Mouse (Mus musculus): ENCODE results near the gene Xrcc6.
A peak's percentile ranks its signal among the peaks of the same experiment; 100 is the strongest.

Xrcc6 gene

GRCm38 (mm10) chr15:81987646-81988045 is at the start of gene Xrcc6:
Gene Xrcc6 (plus strand): TSS chr15:81987835.
- DNase-seq (ENCODE audit: low spot score in 2 of 2) = no peak

- peak in 1 of 2 experiments; percentile 68 for DNase-seq (ENCODE audit: low spot score in 2 of 2)
Measured at GRCm38 (mm10) chr15:81938246-81938645, 49.4 kb upstream of the Xrcc6 start.

- no peak for DNase-seq (ENCODE audit: low spot score in 2 of 2)
Measured at GRCm38 (mm10) chr15:81939157-81939715, 48.4 kb upstream of the Xrcc6 start.

- no peak for DNase-seq (ENCODE audit: low spot score in 2 of 2)
Measured at GRCm38 (mm10) chr15:81939774-81940173, 47.9 kb upstream of the Xrcc6 start.

- no peak for DNase-seq (ENCODE audit: low spot score in 2 of 2)
Measured at GRCm38 (mm10) chr15:81940219-81940618, 47.4 kb upstream of the Xrcc6 start.

- no peak for DNase-seq (ENCODE audit: low spot score in 2 of 2)
Measured at GRCm38 (mm10) chr15:81941010-81941409, 46.6 kb upstream of the Xrcc6 start.

GRCm38 (mm10) chr15:81943176-81943749 is 44.4 kb upstream of the Xrcc6 start:
- DNase-seq (ENCODE audit: low spot score in 2 of 2) = no peak

GRCm38 (mm10) chr15:81949076-81949475 is 38.6 kb upstream of the Xrcc6 start:
- DNase-seq (ENCODE audit: low spot score in 2 of 2) = no peak

GRCm38 (mm10) chr15:81949476-81950131 is 38.0 kb upstream of the Xrcc6 start:
- DNase-seq (ENCODE audit: low spot score in 2 of 2) = no peak

GRCm38 (mm10) chr15:81950716-81951115 is 36.9 kb upstream of the Xrcc6 start:
- no peak for DNase-seq (ENCODE audit: low spot score in 2 of 2)

- DNase-seq (ENCODE audit: low spot score in 2 of 2) = no peak
Measured at GRCm38 (mm10) chr15:81951159-81951558, 36.5 kb upstream of the Xrcc6 start.

- no peak for DNase-seq (ENCODE audit: low spot score in 2 of 2)
Measured at GRCm38 (mm10) chr15:81952310-81952709, 35.3 kb upstream of the Xrcc6 start.

GRCm38 (mm10) chr15:81954151-81954583 is 33.5 kb upstream of the Xrcc6 start:
- no peak for DNase-seq (ENCODE audit: low spot score in 2 of 2)

- no peak for DNase-seq (ENCODE audit: low spot score in 2 of 2)
Measured at GRCm38 (mm10) chr15:81954716-81955115, 32.9 kb upstream of the Xrcc6 start.

- DNase-seq (ENCODE audit: low spot score in 2 of 2) = no peak
Measured at GRCm38 (mm10) chr15:81955414-81955813, 32.2 kb upstream of the Xrcc6 start.

GRCm38 (mm10) chr15:81956457-81956856 is 31.2 kb upstream of the Xrcc6 start:
- peak; percentile 45 to 69 for DNase-seq (ENCODE audit: low spot score in 2 of 2)

- no peak for DNase-seq (ENCODE audit: low spot score in 2 of 2)
Measured at GRCm38 (mm10) chr15:81957598-81957997, 30.0 kb upstream of the Xrcc6 start.

GRCm38 (mm10) chr15:81958906-81959305 is 28.7 kb upstream of the Xrcc6 start:
- no peak for DNase-seq (ENCODE audit: low spot score in 2 of 2)

- peak; percentile 98 to 100 for DNase-seq (ENCODE audit: low spot score in 2 of 2)
Measured at GRCm38 (mm10) chr15:81960171-81961077, 27.2 kb upstream of the Xrcc6 start, which contains the start of gene Pmm1. Gene Pmm1 (minus strand): TSS chr15:81960930.

GRCm38 (mm10) chr15:81961078-81961451 is 26.6 kb upstream of the Xrcc6 start:
- no peak for DNase-seq (ENCODE audit: low spot score in 2 of 2)

- DNase-seq (ENCODE audit: low spot score in 2 of 2) = no peak
Measured at GRCm38 (mm10) chr15:81964262-81964661, 23.4 kb upstream of the Xrcc6 start.

GRCm38 (mm10) chr15:81964980-81965545 is 22.6 kb upstream of the Xrcc6 start:
- no peak for DNase-seq (ENCODE audit: low spot score in 2 of 2)

All from spleen, postnatal 10 days (tissue).